Mouse (Mus musculus): ENCODE results near the gene Ruvbl2.

The Ruvbl2 gene

GRCm38 (mm10) chr7:45461326-45461725, 23.4 kb upstream of the Ruvbl2 start:
- no peak for DNase-seq (ENCODE audit: low spot score)

- DNase-seq (ENCODE audit: low spot score), result peak; percentile 70
Observed at GRCm38 (mm10) chr7:45460860-45461314, 23.0 kb upstream of the Ruvbl2 start.

- no peak for DNase-seq (ENCODE audit: low spot score)
Observed at GRCm38 (mm10) chr7:45460377-45460776, 22.5 kb upstream of the Ruvbl2 start.

- peak; percentile 93 for DNase-seq (ENCODE audit: low spot score)
Observed at GRCm38 (mm10) chr7:45459564-45460140, 21.8 kb upstream of the Ruvbl2 start, which contains the start of gene Ftl1. Gene Ftl1 (minus strand): TSS chr7:45459884.

GRCm38 (mm10) chr7:45458748-45459563, 21.1 kb upstream of the Ruvbl2 start:
- DNase-seq (ENCODE audit: low spot score), result peak; percentile 93

- DNase-seq (ENCODE audit: low spot score), result no peak
Observed at GRCm38 (mm10) chr7:45457204-45458060, 19.5 kb upstream of the Ruvbl2 start.

- DNase-seq (ENCODE audit: low spot score), result no peak
Observed at GRCm38 (mm10) chr7:45456721-45457203, 18.9 kb upstream of the Ruvbl2 start.

- DNase-seq (ENCODE audit: low spot score), result no peak
Observed at GRCm38 (mm10) chr7:45455932-45456696, 18.2 kb upstream of the Ruvbl2 start.

GRCm38 (mm10) chr7:45454971-45455370, 17.1 kb upstream of the Ruvbl2 start:
- no peak for DNase-seq (ENCODE audit: low spot score)

- peak; percentile 93 for DNase-seq (ENCODE audit: low spot score)
Observed at GRCm38 (mm10) chr7:45451344-45451982, 13.6 kb upstream of the Ruvbl2 start.

GRCm38 (mm10) chr7:45449974-45450373, 12.1 kb upstream of the Ruvbl2 start:
- DNase-seq (ENCODE audit: low spot score), result no peak

GRCm38 (mm10) chr7:45447325-45447990, 9.6 kb upstream of the Ruvbl2 start:
- no peak for DNase-seq (ENCODE audit: low spot score)

- DNase-seq (ENCODE audit: low spot score), result no peak
Observed at GRCm38 (mm10) chr7:45446589-45446988, 8.7 kb upstream of the Ruvbl2 start.

GRCm38 (mm10) chr7:45443526-45444420, 5.9 kb upstream of the Ruvbl2 start:
- no peak for DNase-seq (ENCODE audit: low spot score)

GRCm38 (mm10) chr7:45437046-45437445, 850 bp downstream of the Ruvbl2 start:
- DNase-seq (ENCODE audit: low spot score), result no peak

GRCm38 (mm10) chr7:45436444-45436843, 1.5 kb downstream of the Ruvbl2 start:
- DNase-seq (ENCODE audit: low spot score), result no peak

GRCm38 (mm10) chr7:45435038-45435437, 2.9 kb downstream of the Ruvbl2 start:
- no peak for DNase-seq (ENCODE audit: low spot score)

GRCm38 (mm10) chr7:45434203-45435015, 3.5 kb downstream of the Ruvbl2 start, which contains the start of gene Gys1:
Gene Gys1 (plus strand): TSS chr7:45434844.
- DNase-seq (ENCODE audit: low spot score), result peak; percentile 100
